Mouse (Mus musculus): ENCODE data around the gene Abhd17a. TPM values are rescaled to one million over a fixed set of nuclear protein-coding genes. Genes with fewer than 3 reads are reported as not detected.
A peak's percentile ranks its signal among the peaks of the same experiment; 100 is the strongest.

The Abhd17a gene
- polyA plus RNA-seq, 1 experiment from 2014 or later = 44.3 TPM

DNA sequence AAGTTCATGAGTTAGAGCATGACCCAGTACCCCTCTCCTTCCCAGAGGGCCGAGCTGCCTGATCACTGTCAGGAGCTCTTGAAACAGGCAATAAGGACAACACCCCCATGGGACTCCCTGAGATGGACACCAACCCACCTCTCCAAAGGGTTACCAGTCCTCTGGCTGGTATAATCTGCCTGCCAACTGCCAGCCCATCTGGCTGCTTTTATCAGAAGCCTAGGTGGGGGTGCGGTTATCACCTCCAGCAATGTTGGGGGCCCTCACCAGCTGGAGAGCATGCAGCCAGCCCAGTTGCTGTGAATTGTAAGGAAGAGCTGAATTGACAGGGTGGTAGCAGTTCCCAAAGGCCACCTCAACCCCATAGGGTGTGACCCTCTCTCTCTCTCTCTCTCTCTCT lies 17.7 kb downstream of the Abhd17a start:
- no peaks in the 10 kb centered on the region for H3K27me3 ChIP-seq (ENCODE audit: control insufficient read depth, insufficient read depth, low read length)
- H3K36me3 ChIP-seq (ENCODE audit: control insufficient read depth, insufficient read depth, low read length) = no peaks in the 10 kb centered on the region
- H3K4me1 ChIP-seq (ENCODE audit: control insufficient read depth, insufficient read depth, low read length) = peaks cover 66% of the 10 kb centered on the region
- no peaks in the 10 kb centered on the region for H3K9me3 ChIP-seq (replicated peaks; ENCODE audit: control insufficient read depth, low read length)
- ATAC-seq (ENCODE audit: insufficient read depth, low FRiP score) = no peak
- H3K4me2 ChIP-seq (ENCODE audit: low read depth, low read length) = no peak overlapping the region
- H3K27ac ChIP-seq (ENCODE audit: low read length) = no peak overlapping the region
- 79% methylated on average over 2 of the region's 2 CpGs for WGBS
- no peak overlapping the region for H3K9ac ChIP-seq (ENCODE audit: low read length)
- H3K4me3 ChIP-seq (replicated peaks; ENCODE audit: low read length) = no peak overlapping the region

DNA sequence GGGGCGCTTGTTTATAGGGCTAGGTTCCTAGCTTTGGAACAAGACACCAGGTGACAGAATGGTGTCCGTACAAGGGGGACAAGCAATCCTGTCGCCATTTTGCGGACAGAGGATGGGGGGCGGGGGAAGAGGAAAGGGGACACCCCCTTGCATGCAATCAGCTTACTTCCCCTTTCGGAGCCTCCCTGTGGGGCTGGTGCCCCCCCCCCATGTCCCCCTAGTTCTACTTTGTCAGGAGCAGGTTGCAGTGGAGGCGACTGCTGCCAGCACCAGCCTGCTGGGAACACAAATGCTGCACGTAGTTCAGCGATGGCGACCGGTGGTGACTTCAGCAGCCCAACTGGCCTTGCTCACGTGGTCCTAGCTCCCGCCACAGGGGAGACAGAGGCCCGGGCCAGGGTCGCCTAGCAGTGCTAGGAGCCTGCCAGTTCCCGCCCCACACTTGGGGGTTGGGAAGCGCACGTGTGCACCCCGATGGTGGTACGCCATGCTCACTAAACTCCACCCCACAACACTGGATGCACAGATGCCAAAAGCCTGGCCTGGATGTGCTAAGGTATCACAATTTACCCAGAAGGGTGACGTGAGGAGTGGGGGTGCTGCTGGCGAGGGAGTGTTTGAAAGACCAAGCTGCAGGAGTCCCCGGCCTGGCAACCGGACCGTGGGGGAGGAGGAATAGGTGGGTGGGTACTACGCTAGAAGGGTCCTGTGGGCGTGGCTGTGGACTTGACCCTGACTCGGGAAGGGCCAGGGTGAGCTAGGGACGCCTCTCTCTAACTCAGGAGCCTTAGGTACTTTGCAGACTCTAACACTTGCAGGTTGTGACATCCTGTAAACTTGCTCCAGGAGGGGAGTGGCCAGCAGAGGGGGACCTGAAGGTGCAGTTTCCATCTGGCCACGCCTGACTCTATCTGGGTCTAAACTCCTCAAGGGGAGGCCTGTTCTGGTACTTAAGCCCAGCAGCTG lies 19.0 kb downstream of the Abhd17a start:
- 20% methylated on average over 29 of the region's 30 CpGs for WGBS
- H3K4me3 ChIP-seq (replicated peaks; ENCODE audit: low read length) = peak overlapping the region; percentile 13
- peak overlapping the region; percentile 41 for H3K4me2 ChIP-seq (ENCODE audit: low read depth, low read length)
- H3K9me3 ChIP-seq (replicated peaks; ENCODE audit: control insufficient read depth, low read length) = no peaks in the 10 kb centered on the region
- peaks cover 71% of the 10 kb centered on the region for H3K4me1 ChIP-seq (ENCODE audit: control insufficient read depth, insufficient read depth, low read length)
- ATAC-seq (ENCODE audit: insufficient read depth, low FRiP score) = peak; percentile 15; the same call in 1 of the 2 replicates
- H3K9ac ChIP-seq (ENCODE audit: low read length) = peak overlapping the region; percentile 59
- H3K36me3 ChIP-seq (ENCODE audit: control insufficient read depth, insufficient read depth, low read length) = no peaks in the 10 kb centered on the region
- H3K27ac ChIP-seq (ENCODE audit: low read length) = peak overlapping the region; percentile 62
- H3K27me3 ChIP-seq (ENCODE audit: control insufficient read depth, insufficient read depth, low read length) = no peaks in the 10 kb centered on the region

DNA sequence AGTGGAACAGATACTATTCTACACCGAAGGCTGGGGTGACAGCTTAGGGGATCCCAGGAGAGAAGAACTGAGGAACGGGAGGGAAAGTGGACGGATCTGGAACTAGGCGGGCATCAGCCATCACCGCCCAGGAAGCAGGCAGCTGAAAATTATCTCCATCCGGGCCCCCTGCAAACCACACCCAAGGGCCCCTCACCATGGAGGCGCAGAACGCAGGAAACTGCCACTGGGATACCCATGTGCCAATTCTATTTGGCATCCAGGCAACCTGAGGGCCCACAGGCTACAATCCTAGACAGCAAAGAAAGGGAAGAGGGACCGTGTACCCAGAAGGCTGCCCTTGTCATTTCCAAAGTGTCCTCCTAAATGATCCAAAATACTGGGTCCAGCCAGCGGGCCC lies 19.7 kb downstream of the Abhd17a start:
- Histone ChIP-seq H3K27ac (ENCODE audit: low read length) (peak overlapping the region; percentile 62; the same call in 1 of the 2 replicates), H3K27me3 (ENCODE audit: control insufficient read depth, insufficient read depth, low read length) (no peaks in the 10 kb centered on the region), H3K36me3 (ENCODE audit: control insufficient read depth, insufficient read depth, low read length) (no peaks in the 10 kb centered on the region), H3K9me3 (replicated peaks; ENCODE audit: control insufficient read depth, low read length) (no peaks in the 10 kb centered on the region), H3K9ac (ENCODE audit: low read length) (peak overlapping the region; percentile 59), H3K4me3 (replicated peaks; ENCODE audit: low read length) (0 out of 2 replicates have a peak overlapping the region, but pooled peaks have one; percentile 10), H3K4me2 (ENCODE audit: low read depth, low read length) (peak overlapping the region; percentile 41), H3K4me1 (ENCODE audit: control insufficient read depth, insufficient read depth, low read length) (peaks cover 64% of the 10 kb centered on the region)
- WGBS = 88% methylated on average over 10 of the region's 10 CpGs
- no peak for ATAC-seq (ENCODE audit: insufficient read depth, low FRiP score)

DNA sequence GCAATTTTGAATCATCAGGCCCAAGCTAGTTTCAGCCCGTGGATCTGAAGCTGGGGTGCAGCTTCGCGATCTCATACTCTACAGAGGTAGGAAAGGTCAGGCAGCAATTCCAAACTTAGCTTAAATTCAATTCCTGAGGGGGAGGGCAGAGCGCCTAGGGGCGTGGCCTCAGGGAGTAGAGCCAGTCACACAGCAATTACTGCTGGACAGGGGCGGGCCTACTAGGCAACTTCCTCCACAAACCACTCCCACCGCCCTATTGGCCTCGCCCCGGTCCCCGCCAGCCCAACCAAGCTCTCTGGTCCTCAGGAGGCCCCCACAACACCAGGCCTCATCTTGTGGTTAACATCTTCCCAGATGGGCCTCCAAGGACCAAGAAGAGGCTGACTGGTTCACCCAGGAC lies 20.5 kb downstream of the Abhd17a start:
- Histone ChIP-seq H3K36me3 (ENCODE audit: control insufficient read depth, insufficient read depth, low read length) (no peaks in the 10 kb centered on the region), H3K9ac (ENCODE audit: low read length) (no peak overlapping the region), H3K4me1 (ENCODE audit: control insufficient read depth, insufficient read depth, low read length) (peaks cover 57% of the 10 kb centered on the region), H3K4me2 (ENCODE audit: low read depth, low read length) (peak overlapping the region; percentile 34), H3K9me3 (replicated peaks; ENCODE audit: control insufficient read depth, low read length) (no peaks in the 10 kb centered on the region), H3K27ac (ENCODE audit: low read length) (no peak overlapping the region), H3K27me3 (ENCODE audit: control insufficient read depth, insufficient read depth, low read length) (no peaks in the 10 kb centered on the region), H3K4me3 (replicated peaks; ENCODE audit: low read length) (peak overlapping the region; percentile 10; the same call in 1 of the 2 replicates)
- ATAC-seq (ENCODE audit: insufficient read depth, low FRiP score) = peak; percentile 70; the same call in 1 of the 2 replicates
- WGBS = 24% methylated on average over 10 of the region's 10 CpGs

DNA sequence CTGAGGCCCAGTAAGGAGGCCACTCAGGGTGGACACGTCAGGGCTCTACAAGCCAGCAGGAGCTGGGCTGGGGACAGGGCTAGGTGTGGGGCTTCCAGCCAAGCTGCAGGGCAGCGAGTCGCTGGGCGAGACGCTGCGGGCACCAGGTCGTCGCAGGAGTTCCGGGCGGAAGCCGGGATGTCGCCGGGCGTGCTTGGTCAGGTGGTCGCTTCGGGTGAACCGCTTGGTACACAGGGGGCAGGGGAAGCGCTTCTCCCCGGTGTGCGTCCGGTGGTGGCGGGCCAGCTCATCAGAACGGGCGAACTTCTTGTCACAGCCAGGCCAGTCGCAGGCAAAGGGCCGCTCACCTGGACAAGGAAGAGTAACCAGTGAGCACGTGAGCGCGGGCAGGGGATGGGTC lies 21.3 kb downstream of the Abhd17a start:
- H3K27me3 ChIP-seq (ENCODE audit: control insufficient read depth, insufficient read depth, low read length) = no peaks in the 10 kb centered on the region
- no peak overlapping the region for H3K4me2 ChIP-seq (ENCODE audit: low read depth, low read length)
- no peak overlapping the region for H3K4me3 ChIP-seq (replicated peaks; ENCODE audit: low read length)
- H3K9me3 ChIP-seq (replicated peaks; ENCODE audit: control insufficient read depth, low read length) = no peaks in the 10 kb centered on the region
- no peaks in the 10 kb centered on the region for H3K36me3 ChIP-seq (ENCODE audit: control insufficient read depth, insufficient read depth, low read length)
- ATAC-seq (ENCODE audit: insufficient read depth, low FRiP score) = no peak
- no peak overlapping the region for H3K9ac ChIP-seq (ENCODE audit: low read length)
- no peak overlapping the region for H3K27ac ChIP-seq (ENCODE audit: low read length)
- 93% methylated on average over 29 of the region's 29 CpGs for WGBS
- peaks cover 49% of the 10 kb centered on the region for H3K4me1 ChIP-seq (ENCODE audit: control insufficient read depth, insufficient read depth, low read length)

DNA sequence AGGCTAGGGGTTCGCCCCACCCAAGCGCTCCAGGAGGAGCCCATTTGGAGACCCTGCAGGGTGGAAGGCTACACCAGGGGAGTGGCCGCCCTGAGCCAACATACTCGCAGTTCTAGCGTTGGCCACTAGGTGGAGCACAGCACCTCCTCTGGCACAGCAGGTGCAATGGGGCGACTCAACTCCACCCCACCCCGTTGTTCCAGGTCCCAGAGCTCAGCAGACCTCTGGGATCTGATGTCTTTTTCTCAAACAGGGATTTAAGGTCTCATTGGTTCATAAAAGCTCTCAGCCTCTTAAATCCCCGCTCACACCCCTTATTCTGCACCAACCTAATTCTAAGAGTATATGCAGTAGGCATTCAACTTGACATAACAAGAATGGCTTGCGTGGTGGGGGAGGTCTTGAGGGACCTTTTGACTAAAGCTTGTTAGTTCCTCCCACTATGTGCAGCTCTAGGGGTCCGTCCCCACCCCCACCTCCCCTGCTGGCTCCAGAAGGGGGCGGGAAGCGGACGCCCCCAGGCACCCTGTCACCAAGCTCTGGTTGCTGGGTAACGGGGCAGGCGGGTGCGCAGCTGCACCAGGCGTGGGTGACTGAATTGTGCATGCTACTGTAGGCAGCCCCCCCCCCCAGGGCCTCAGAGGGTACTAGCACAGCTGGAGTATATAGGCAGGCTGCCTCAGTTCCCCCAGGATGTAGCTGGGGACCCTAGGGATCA lies 23.6 kb downstream of the Abhd17a start:
- peaks cover 32% of the 10 kb centered on the region for H3K4me1 ChIP-seq (ENCODE audit: control insufficient read depth, insufficient read depth, low read length)
- no peak overlapping the region for H3K27ac ChIP-seq (ENCODE audit: low read length)
- WGBS = 28% methylated on average over 17 of the region's 17 CpGs
- ATAC-seq (ENCODE audit: insufficient read depth, low FRiP score) = no peak
- H3K9me3 ChIP-seq (replicated peaks; ENCODE audit: control insufficient read depth, low read length) = no peaks in the 10 kb centered on the region
- no peaks in the 10 kb centered on the region for H3K27me3 ChIP-seq (ENCODE audit: control insufficient read depth, insufficient read depth, low read length)
- H3K4me3 ChIP-seq (replicated peaks; ENCODE audit: low read length) = no peak overlapping the region
- H3K36me3 ChIP-seq (ENCODE audit: control insufficient read depth, insufficient read depth, low read length) = no peaks in the 10 kb centered on the region
- H3K9ac ChIP-seq (ENCODE audit: low read length) = no peak overlapping the region
- H3K4me2 ChIP-seq (ENCODE audit: low read depth, low read length) = no peak overlapping the region

DNA sequence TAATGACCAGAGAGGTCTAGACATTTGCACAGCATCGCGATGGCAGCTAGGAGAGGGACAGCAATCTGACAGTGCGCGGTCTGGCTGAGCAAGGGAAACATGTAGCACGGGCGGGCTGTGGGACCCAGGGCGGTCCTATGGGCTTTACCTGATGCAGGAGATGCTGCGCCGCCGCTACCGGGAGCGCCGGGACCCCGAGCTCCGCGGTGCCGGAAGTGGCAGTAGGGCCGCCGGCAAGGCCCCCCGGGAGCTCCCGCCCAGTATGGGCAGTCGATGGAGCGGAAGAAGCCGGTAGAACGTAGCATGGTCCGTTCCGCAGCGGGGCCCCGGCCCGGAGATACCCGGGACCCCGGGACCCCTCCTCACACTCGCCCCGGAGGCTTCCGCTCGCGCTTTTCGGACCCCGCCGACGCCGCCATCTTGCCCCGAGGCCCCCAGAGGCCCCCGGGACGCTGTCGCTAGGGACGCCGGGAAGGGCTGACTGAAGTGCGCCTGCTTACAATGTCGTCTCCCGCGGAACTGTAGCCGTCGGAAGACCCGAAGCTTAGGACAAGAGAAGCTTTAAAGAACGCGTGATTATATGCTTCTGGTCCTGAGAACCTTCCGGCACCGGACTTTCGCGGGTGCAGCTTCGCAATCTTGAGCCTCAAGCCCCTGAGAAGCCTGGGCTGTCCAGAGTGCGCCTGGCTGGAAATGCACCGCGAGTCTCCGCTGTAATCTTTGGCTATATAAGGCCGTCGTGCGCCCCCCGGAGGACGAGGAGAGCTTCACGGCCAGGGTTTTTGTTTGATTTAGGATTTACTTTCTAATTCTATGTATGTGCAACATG lies 28.8 kb downstream of the Abhd17a start, which contains the start of gene Rexo1:
Rexo1 (minus strand) TSS at position 445 of the 829 bp plus-strand sequence.
- H3K9ac ChIP-seq (ENCODE audit: low read length) = peak within 1 kb of the TSS; percentile 93
- peaks cover 27% of the 10 kb centered on the region for H3K4me1 ChIP-seq (ENCODE audit: control insufficient read depth, insufficient read depth, low read length)
- peak within 1 kb of the TSS; percentile 75 for H3K4me3 ChIP-seq (replicated peaks; ENCODE audit: low read length)
- H3K4me2 ChIP-seq (ENCODE audit: low read depth, low read length) = peak within 1 kb of the TSS; percentile 85
- H3K9me3 ChIP-seq (replicated peaks; ENCODE audit: control insufficient read depth, low read length) = no peaks in the 10 kb centered on the region
- WGBS = under 1% methylated on average over 72 of the region's 72 CpGs
- no peaks in the 10 kb centered on the region for H3K27me3 ChIP-seq (ENCODE audit: control insufficient read depth, insufficient read depth, low read length)
- peak within 1 kb of the TSS; percentile 85 for H3K27ac ChIP-seq (ENCODE audit: low read length)
- H3K36me3 ChIP-seq (ENCODE audit: control insufficient read depth, insufficient read depth, low read length) = no peaks in the 10 kb centered on the region
- peak; percentile 87 for ATAC-seq (ENCODE audit: insufficient read depth, low FRiP score)

DNA sequence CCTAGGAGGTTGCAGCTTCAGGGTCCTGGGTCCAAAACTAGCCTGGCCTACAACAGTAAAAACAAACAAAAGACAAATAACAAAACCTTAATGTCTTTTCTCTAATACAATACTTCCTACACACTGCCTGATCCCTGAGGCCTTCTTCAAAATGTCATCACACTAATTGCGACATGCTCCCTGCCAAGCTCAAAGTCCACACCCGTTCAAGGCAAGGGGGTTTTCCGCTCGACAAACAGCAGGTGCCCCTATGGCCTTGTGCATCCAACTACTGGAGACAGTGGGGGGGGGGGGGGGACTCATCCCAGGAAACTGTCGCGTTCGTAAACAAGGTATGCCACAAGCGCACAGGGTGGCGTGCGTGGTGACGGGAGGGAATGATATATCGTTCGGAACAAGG lies 29.5 kb downstream of the Abhd17a start:
- Histone ChIP-seq H3K9ac (ENCODE audit: low read length) (peak overlapping the region; percentile 93), H3K27ac (ENCODE audit: low read length) (peak overlapping the region; percentile 85; the same call in 1 of the 2 replicates), H3K9me3 (replicated peaks; ENCODE audit: control insufficient read depth, low read length) (no peaks in the 10 kb centered on the region), H3K4me1 (ENCODE audit: control insufficient read depth, insufficient read depth, low read length) (peaks cover 27% of the 10 kb centered on the region), H3K27me3 (ENCODE audit: control insufficient read depth, insufficient read depth, low read length) (no peaks in the 10 kb centered on the region), H3K4me2 (ENCODE audit: low read depth, low read length) (peak overlapping the region; percentile 85), H3K36me3 (ENCODE audit: control insufficient read depth, insufficient read depth, low read length) (no peaks in the 10 kb centered on the region), H3K4me3 (replicated peaks; ENCODE audit: low read length) (peak overlapping the region; percentile 75)
- ATAC-seq (ENCODE audit: insufficient read depth, low FRiP score) = no peak
- WGBS = under 1% methylated on average over 13 of the region's 13 CpGs

All from stomach, embryonic 16.5 days (tissue).